Mouse (Mus musculus) liver, adult 2 months (tissue): Measurements from ENCODE around the gene Cnot4. TPM values are rescaled to one million over a fixed set of nuclear protein-coding genes. Genes with fewer than 3 reads are reported as not detected.

Experiments
- DNase-seq: peaks from one replicate; pipeline ENCODE4 v3.0.0-alpha.2; 2011; ENCODE audit warnings: low read depth, low spot score; ENCODE audit errors: extremely low read depth
- H3K27ac ChIP-seq: fragments of 200-500 bp; replicated peaks from 2 replicates; pipeline ENCODE4 v1.5.1; 2012; ENCODE audit warnings: low read depth, mild to moderate bottlenecking, control low read depth, inconsistent platforms, low read length; ENCODE audit not compliant: insufficient read depth
- H3K27me3 ChIP-seq: fragments of 200-500 bp; 2 replicates; pipeline ENCODE4 v1.6.1; 2012; ENCODE audit warnings: mild to moderate bottlenecking, moderate library complexity, low read length, inconsistent platforms; ENCODE audit not compliant: control insufficient read depth, insufficient read depth
- H3K36me3 ChIP-seq: fragments of 200-500 bp; 2 replicates; pipeline ENCODE4 v1.6.1; 2012; ENCODE audit warnings: low read length, inconsistent platforms; ENCODE audit not compliant: control insufficient read depth, insufficient read depth
- H3K4me1 ChIP-seq: fragments of 200-500 bp; 2 replicates; pipeline ENCODE4 v1.6.1; 2011; ENCODE audit warnings: low read length; ENCODE audit not compliant: control insufficient read depth, insufficient read depth
- H3K4me3 ChIP-seq: fragments of 200-500 bp; 2 replicates; pipeline ENCODE4 v1.5.1; 2011; ENCODE audit warnings: low read depth, mild to moderate bottlenecking, control low read depth, low read length, moderate library complexity; ENCODE audit not compliant: insufficient read depth
- H3K79me2 ChIP-seq: fragments of 200-500 bp; 2 replicates; pipeline ENCODE4 v1.6.1; 2012; ENCODE audit warnings: inconsistent platforms, mild to moderate bottlenecking, low read length, moderate library complexity; ENCODE audit not compliant: control insufficient read depth, insufficient read depth
- H3K9ac ChIP-seq: fragments of 200-500 bp; 2 replicates; pipeline ENCODE4 v1.6.1; 2012; ENCODE audit warnings: low read depth, mild to moderate bottlenecking, control low read depth, inconsistent platforms, low read length
- CTCF ChIP-seq: fragments of 200-500 bp; IDR thresholded peaks from 2 replicates; pipeline ENCODE4 v1.5.1; 2011; ENCODE audit warnings: low read depth, low read length, control low read depth
- POLR2A ChIP-seq: fragments of 200-500 bp; IDR thresholded peaks from 2 replicates; pipeline ENCODE4 v1.6.1; 2011; ENCODE audit warnings: low read length, control low read depth; ENCODE audit not compliant: insufficient read depth; ENCODE audit errors: extremely low read depth
- WGBS: fragments of 180-500 bp; shearing (Covaris S2); methylation state at CpG from one replicate; pipeline ENCODE4 v1.1.7; 2018; 5-methylcytosine and 5-hydroxymethylcytosine counted together
- polyA plus RNA-seq: library from polyadenylated mRNA; depleted of rRNA; stranded (reverse); fragments of >200 nt; gene quantifications from 2 replicates; pipeline ENCODE4 v1.2.3, GENCODE M21; 2012
- total RNA-seq: library from RNA; depleted of rRNA; stranded (reverse); fragments of >200 nt; gene quantifications from 2 replicates; pipeline ENCODE4 v1.2.3, GENCODE M21; 2014

Cnot4 gene
- total and polyA plus RNA-seq, 2 experiments: 5.4 to 8.5 TPM

DNA sequence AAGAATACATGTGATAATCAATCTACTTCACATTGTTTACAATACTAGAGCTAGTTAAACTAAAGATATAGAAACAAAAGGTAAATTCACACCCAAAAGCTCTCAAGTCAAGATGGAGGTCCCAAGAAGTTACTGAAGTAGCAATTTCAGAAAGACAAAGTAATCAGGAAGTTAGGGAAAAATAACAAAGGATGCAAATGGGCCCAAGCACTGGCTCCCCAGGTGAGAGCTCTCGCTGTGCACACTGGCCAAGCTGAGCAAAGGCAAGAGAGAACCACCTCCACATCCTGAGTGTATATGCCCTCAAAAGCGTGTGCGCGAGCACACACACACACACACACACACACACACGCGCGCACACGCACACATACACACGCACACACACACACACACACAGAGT lies 58.4 kb downstream of the Cnot4 start:
- Histone ChIP-seq H3K27ac (no peak overlapping the region), H3K27me3 (no peaks in the 10 kb centered on the region), H3K36me3 (peaks cover 17% of the 10 kb centered on the region), H3K79me2 (no peaks in the 10 kb centered on the region), H3K4me3 (no peak overlapping the region), H3K4me1 (peaks cover 6% of the 10 kb centered on the region; the same call in 1 of the 2 replicates), H3K9ac (no peak overlapping the region)
- DNase-seq: no peak
- TF ChIP-seq CTCF: no peak
- no peak for TF ChIP-seq POLR2A
- 98% methylated on average over 9 of the region's 9 CpGs for WGBS

DNA sequence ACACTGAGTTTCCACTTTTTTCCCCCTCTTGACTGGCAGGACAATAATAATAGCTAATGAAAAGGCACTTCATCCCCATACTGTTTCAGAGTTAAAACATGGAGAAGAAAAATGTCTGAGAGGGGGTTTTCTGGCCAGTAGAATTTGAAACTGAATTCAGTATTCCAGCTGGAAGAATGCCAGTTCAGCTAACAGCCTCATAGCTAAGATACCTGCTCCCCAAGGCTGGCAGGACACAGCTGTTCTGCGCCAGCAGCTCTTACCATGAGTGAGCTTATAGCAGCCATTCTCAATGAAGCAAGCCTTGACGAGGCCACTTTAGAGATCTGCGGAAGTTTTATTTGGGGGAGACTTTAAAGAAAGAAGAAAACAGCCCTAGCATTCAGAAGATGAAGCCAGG lies 62.3 kb downstream of the Cnot4 start:
- H3K9ac ChIP-seq: no peak overlapping the region

DNA sequence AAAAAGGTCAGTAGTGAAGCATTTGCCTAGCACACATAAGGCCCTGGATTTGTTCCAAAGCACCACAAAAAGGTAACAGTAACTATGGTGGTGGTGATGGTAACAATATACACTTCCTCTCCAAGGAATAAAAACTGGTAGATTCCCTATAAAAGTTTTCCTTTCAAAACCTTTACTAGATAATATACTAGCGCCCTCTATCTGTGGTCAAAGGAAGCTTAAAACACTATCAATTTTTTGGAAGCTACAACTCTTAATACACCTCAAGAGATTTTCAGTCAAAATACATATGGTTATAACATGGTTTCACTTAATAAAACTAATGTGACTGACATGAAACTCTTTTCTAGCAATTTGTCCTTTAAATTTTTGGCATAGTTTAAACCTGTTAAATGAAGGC lies 71.1 kb downstream of the Cnot4 start:
- H3K4me3 ChIP-seq: no peak overlapping the region

More for the DNA sequence above, 62.3 kb downstream of the Cnot4 start:
- no peak overlapping the region for H3K4me3 ChIP-seq
- peaks cover 21% of the 10 kb centered on the region for H3K36me3 ChIP-seq
- H3K4me1 ChIP-seq: no peaks in the 10 kb centered on the region
- no peak overlapping the region for H3K27ac ChIP-seq
- no peaks in the 10 kb centered on the region; the same call in 1 of the 2 replicates for H3K79me2 ChIP-seq
- WGBS: 97% methylated on average over 3 of the region's 3 CpGs
- TF ChIP-seq POLR2A (no peak), CTCF (no peak)
- H3K27me3 ChIP-seq: no peaks in the 10 kb centered on the region
- no peak for DNase-seq

DNA sequence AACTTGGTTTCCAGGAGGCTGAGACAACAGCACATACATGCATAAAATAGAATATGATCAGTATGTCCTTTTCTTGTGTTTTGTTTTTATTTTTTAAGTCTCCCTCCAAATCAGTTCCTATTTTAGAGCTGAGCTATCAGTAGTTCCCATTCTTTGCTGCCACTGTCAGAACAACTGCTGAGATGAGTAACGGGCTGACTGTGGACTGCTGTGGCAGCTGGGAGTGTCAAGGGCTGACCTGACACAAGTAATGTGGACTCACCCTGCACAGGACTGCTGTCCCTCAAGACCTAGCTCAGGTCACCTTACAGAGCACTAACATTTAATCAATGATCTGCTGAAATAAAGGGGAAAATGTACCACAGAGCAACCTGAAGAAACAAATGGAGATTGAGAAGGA lies 90.4 kb downstream of the Cnot4 start:
- 83% methylated on average over 1 of the region's 1 CpGs for WGBS
- no peak overlapping the region for H3K27ac ChIP-seq
- no peaks in the 10 kb centered on the region; the same call in 1 of the 2 replicates for H3K4me1 ChIP-seq
- DNase-seq: no peak
- H3K79me2 ChIP-seq: no peaks in the 10 kb centered on the region
- no peak overlapping the region for H3K9ac ChIP-seq
- H3K4me3 ChIP-seq: no peak overlapping the region
- no peaks in the 10 kb centered on the region for H3K27me3 ChIP-seq
- TF ChIP-seq POLR2A: no peak
- no peak for TF ChIP-seq CTCF
- peaks cover 6% of the 10 kb centered on the region; the same call in 1 of the 2 replicates for H3K36me3 ChIP-seq

More for the DNA sequence above, 71.1 kb downstream of the Cnot4 start:
- Histone ChIP-seq H3K9ac (no peak overlapping the region), H3K4me1 (no peaks in the 10 kb centered on the region), H3K27me3 (no peaks in the 10 kb centered on the region), H3K79me2 (no peaks in the 10 kb centered on the region), H3K27ac (no peak overlapping the region), H3K36me3 (peaks cover 19% of the 10 kb centered on the region)
- TF ChIP-seq POLR2A: no peak
- 0 out of 2 replicates have a peak, but pooled peaks have one; percentile 11 for TF ChIP-seq CTCF
- DNase-seq: no peak
- 55% methylated on average over 1 of the region's 1 CpGs for WGBS

DNA sequence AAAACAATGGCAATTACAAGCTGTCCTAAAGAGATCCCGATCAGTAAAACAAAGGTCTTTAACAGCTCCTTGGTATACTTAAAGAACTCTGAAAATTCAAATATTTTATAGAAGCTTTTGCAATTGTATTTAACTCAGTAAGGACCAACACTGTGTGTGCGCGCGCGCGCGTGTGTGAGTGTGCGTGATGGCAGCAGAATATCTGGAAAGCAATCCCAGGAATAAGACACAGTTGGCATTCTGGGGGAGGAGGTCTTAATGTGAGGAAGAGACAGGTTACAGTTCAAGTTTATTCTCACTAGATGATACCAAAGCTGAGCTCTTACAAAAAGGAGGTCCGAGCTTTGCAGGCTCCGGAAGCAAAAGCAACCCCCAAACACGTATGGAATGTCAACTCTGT lies 100.2 kb downstream of the Cnot4 start:
- TF ChIP-seq CTCF (no peak), POLR2A (no peak)
- WGBS: 94% methylated on average over 11 of the region's 11 CpGs
- H3K27ac ChIP-seq: no peak overlapping the region

DNA sequence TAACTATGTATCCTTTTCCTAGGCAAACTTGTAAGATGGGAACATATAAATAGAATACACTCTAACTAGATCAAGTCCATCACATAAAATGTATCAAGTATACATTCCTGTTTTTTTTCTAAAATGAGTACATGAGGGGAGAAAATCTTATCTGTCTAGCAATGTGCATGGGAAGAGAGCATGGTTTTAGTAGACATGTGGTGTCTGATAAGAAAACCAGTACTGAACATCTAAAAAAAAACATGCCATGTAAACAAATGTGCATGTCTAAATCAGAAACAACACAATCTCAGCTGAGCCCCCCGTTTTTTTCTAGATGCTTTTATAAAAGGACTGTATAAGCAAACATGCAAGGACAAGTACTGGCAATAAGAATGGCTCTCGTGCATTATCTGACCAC lies 100.8 kb downstream of the Cnot4 start:
- H3K36me3 ChIP-seq: peaks cover 10% of the 10 kb centered on the region
- WGBS: 82% methylated on average over 2 of the region's 2 CpGs
- TF ChIP-seq POLR2A (no peak), CTCF (no peak)
- H3K79me2 ChIP-seq: no peaks in the 10 kb centered on the region
- no peak for DNase-seq
- no peak overlapping the region for H3K27ac ChIP-seq
- no peak overlapping the region for H3K4me3 ChIP-seq
- no peak overlapping the region for H3K9ac ChIP-seq
- H3K27me3 ChIP-seq: no peaks in the 10 kb centered on the region
- no peaks in the 10 kb centered on the region for H3K4me1 ChIP-seq

More for the DNA sequence above, 100.2 kb downstream of the Cnot4 start:
- no peak for DNase-seq
- no peaks in the 10 kb centered on the region for H3K79me2 ChIP-seq
- peaks cover 10% of the 10 kb centered on the region for H3K36me3 ChIP-seq
- no peak overlapping the region for H3K9ac ChIP-seq
- no peak overlapping the region for H3K4me3 ChIP-seq
- no peaks in the 10 kb centered on the region for H3K4me1 ChIP-seq
- H3K27me3 ChIP-seq: no peaks in the 10 kb centered on the region
